Mouse (Mus musculus) E14TG2a.4 (cell line): ENCODE data around the gene Oasl1.
A peak's percentile ranks its signal among the peaks of the same experiment; 100 is the strongest.

Source experiments
- CTCF ChIP-seq: conservative IDR thresholded peaks from 2 replicates; pipeline ENCODE4 v1.5.1; 2014; ENCODE audit warnings: low read length
- NANOG ChIP-seq: IDR thresholded peaks from 2 replicates; pipeline ENCODE4 v1.6.1; 2014; ENCODE audit warnings: borderline replicate concordance, low read length, mixed read lengths

DNA sequence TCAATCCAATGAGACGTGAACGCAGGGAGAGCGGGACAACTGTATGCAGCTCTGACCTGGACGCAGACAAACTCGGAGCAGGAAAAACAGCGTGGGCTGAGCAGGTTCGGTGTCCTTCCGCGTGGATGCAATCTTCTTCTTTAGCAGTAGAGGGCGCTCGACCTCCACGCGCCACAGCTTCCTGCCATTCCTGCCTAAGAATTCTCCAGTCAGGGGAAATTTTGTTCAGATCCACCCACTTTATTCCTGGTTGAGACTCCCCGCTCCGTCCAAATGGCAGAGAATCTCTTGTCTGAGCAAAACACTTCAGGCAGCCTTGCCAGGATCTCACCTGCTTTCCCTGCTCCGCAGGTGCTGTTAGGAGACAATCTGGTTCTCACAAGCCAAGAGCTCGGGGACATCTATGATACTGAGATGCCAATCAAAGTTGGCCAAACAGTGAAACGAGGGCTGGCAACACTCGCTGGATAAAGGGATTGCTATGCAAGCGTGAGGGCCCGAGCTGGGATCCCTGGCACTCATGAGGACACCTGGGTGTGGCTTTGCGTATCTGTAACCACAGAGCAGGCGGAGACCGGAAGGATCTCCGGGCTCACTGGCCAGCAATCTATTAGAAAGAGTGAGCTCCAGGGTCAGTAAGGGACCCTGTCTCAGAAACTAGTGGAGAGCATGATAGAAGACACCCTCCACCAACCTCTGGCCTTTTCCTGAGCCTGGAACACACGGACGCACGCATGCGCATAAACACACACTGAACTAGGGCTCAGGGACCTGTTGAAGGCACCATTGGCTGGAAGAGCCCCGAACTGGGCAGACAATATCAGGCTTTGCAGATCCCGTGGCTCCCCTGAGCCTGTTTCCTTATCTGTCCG is 56.4 kb downstream of the Oasl1 start:
- TF ChIP-seq NANOG (no peak), CTCF (peak; percentile 88)
